Mouse (Mus musculus) embryonic fibroblast, embryonic 13.5 days (primary cell): ENCODE data around the gene Plekha4.

ENCODE experiments used
- CTCF ChIP-seq: IDR thresholded peaks from 2 replicates; pipeline ENCODE4 v1.5.1; 2011; ENCODE audit warnings: mild to moderate bottlenecking, control low read depth, low read length, moderate library complexity, borderline replicate concordance; ENCODE audit not compliant: insufficient read depth
- POLR2A ChIP-seq: IDR thresholded peaks from 2 replicates; pipeline ENCODE4 v1.6.1; 2011; ENCODE audit warnings: low read depth, mild to moderate bottlenecking, control low read depth, low read length, moderate library complexity

- no peak for TF ChIP-seq CTCF
- TF ChIP-seq POLR2A = no peak
These were observed 27.7 kb upstream of the Plekha4 start for GRCm38 (mm10) chr7:45498427-45498826.
